8 mouse cellular contexts compared by ENCODE assay signal in genomic region chr1:42851810-42852209, GRCm38 (mm10). TPM values are rescaled to one million over a fixed set of nuclear protein-coding genes. Genes with fewer than 3 reads are reported as not detected.
DNase-seq lines count a peak whose midpoint lies in the region; ATAC-seq lines count a peak whose summit lies in the region.

No protein-coding gene starts in this region.

- WGBS in hindbrain, embryonic 16.5 days, result 3% methylated on average over 16 of the region's 16 CpGs

- peak overlapping the region; percentile 70 for H3K4me2 ChIP-seq in hindbrain, embryonic 16.5 days (ENCODE audit: low read length)

- H3K4me3 ChIP-seq in hindbrain, embryonic 16.5 days (ENCODE audit: low read length), result peak overlapping the region; percentile 97

- DNase-seq in cerebellum, adult 9-10 months, result peak; percentile 22
- no peak for DNase-seq in cerebellum, adult 11 months
- peak; percentile 8 for DNase-seq in thymus, postnatal 4 days
- DNase-seq in thymus, postnatal 0 days (ENCODE audit: low spot score), result no peak
- peak; percentile 25 for DNase-seq in neural tube, embryonic 10.5 days (ENCODE audit: extremely low spot score, low spot score)
- DNase-seq in urinary bladder, postnatal 14 days (ENCODE audit: low spot score), result no peak
- DNase-seq in ovary, postnatal 36 days (ENCODE audit: low spot score), result no peak

- peak overlapping the region; percentile 89 for H3K9ac ChIP-seq in hindbrain, embryonic 16.5 days (ENCODE audit: low read depth, low read length)

- no peak for ATAC-seq in hindbrain, embryonic 16.5 days

- H3K36me3 ChIP-seq in hindbrain, embryonic 16.5 days (ENCODE audit: control insufficient read depth, insufficient read depth, low read length), result no peaks in the 10 kb centered on the region

- no peak overlapping the region for H3K27ac ChIP-seq in hindbrain, embryonic 16.5 days (ENCODE audit: low read depth, low read length)

- peaks cover 11% of the 10 kb centered on the region for H3K4me1 ChIP-seq in hindbrain, embryonic 16.5 days (ENCODE audit: control insufficient read depth, insufficient read depth, low read depth, low read length)

- no peaks in the 10 kb centered on the region for H3K27me3 ChIP-seq in hindbrain, embryonic 16.5 days (replicated peaks; ENCODE audit: control insufficient read depth, insufficient read depth, low read length)

- no peaks in the 10 kb centered on the region for H3K9me3 ChIP-seq in hindbrain, embryonic 16.5 days (ENCODE audit: control insufficient read depth, low read length)

RNA-seq across cellular contexts. Expression of gene Mrps9, which starts 0.8 kb away (rescaled TPM):
- polyA plus RNA-seq in thymus, postnatal 0 days (2015; fragmentation: Nextera tagmentation; extraction: Ambion mirVana), result 61.4 and 67.9 TPM in 2 replicates
- polyA plus RNA-seq in hindbrain, embryonic 16.5 days (2015; fragmentation: Nextera tagmentation; extraction: Ambion mirVana), result 31.3 and 33.2 TPM in 2 replicates

Comparison
In these comparisons a context has a peak if more than half of its experiments do, and no peak if none do; other contexts are left out.
1. DNase-seq: peak in cerebellum, adult 9-10 months (single experiment), thymus, postnatal 4 days (single experiment) and neural tube, embryonic 10.5 days (single experiment); none in cerebellum, adult 11 months (single experiment), thymus, postnatal 0 days (single experiment), urinary bladder, postnatal 14 days (single experiment) and ovary, postnatal 36 days (single experiment).